Mouse (Mus musculus): Measurements from ENCODE around the gene Ccdc51.

Gene Ccdc51

DNA sequence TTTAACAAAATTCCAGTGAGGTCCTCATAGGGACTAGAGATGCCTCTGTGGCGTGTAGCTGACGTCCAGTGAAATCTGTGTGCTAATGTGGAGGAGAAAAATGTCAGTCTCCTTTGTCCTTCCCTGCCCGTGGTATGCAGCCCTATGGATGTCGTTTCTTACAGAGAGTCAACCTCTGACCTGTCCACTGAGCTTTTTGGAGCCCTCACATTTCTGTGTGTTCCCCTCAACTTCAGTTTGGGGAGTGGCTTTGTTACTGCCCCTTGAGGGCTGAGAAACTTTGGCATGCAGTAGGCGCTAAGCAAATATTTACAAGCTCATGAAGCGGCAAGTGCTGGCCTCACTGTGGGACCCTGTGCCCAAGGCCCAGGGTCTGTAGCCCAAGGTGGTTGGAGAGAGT lies 15.0 kb downstream of the Ccdc51 start:
- DNase-seq, result no peak

- DNase-seq, result no peak
Measured at GRCm38 (mm10) chr9:109097831-109098230, 15.5 kb downstream of the Ccdc51 start.

- DNase-seq, result no peak
Measured at GRCm38 (mm10) chr9:109098366-109098765, 16.1 kb downstream of the Ccdc51 start.

DNA sequence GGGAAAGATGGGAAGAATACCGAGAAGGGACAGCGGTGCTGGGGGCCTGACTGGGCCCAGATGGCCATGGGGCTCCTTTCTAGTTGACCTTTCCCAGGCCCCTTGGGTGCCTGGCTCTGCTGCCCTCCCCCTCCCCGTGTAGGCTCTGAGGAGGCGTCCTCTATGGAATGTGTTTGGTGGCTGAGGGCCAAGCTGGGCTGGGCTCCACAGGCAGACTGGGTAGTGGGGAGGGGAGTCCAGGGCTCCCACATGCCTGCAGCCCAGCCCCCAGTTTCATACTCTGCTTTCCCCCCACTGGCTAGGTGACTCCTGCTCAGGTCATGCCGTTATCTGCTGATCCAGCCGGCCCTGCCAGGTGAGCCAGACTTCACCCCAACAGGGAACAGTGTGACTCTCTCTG lies 16.7 kb downstream of the Ccdc51 start:
- DNase-seq, result no peak

- no peak for DNase-seq
Measured at GRCm38 (mm10) chr9:109100307-109100928, 18.1 kb downstream of the Ccdc51 start.

DNA sequence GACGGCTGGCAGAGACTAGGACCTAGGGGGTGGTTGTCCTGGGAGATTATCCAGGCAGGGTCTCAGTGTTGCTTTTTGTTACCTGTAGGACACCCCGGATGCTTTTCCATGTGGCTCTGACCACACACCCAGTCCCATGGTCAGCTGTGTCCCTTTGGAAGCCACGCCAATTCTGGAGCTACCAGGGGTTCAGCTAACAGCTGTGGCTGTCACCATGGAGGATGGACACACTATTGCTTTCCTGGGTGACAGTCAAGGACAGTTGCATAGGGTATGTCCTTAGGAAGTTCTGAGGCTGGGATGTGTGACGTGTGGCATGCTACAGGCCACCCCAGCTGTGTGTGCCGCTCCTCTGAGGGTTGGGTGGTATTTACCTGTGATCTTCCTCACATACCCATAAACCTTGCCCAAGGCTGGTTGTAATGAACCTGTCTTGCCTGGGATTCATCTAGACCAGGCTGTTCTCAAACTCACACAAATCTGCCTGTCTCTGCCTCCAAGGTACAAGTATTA lies 19.7 kb downstream of the Ccdc51 start:
- no peak for DNase-seq

DNA sequence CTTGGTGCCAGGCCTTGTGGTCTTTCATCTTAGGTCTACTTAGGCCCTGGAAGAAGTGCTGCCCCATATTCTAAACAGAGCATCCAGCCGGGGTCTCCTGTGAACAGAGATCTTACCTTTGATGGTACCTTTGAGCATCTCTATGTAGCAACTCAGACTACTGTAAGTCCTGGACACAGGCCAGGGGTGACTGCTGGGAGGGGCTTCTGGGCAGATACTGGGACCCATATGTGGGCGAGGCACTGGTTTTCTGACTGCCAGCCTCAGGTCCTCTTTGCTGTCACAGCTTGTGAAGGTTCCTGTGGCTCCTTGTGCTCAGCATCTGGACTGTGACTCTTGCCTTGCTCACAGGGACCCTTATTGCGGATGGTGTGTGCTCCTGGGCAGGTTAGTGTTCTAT lies 20.2 kb downstream of the Ccdc51 start:
- DNase-seq, result no peak

DNA sequence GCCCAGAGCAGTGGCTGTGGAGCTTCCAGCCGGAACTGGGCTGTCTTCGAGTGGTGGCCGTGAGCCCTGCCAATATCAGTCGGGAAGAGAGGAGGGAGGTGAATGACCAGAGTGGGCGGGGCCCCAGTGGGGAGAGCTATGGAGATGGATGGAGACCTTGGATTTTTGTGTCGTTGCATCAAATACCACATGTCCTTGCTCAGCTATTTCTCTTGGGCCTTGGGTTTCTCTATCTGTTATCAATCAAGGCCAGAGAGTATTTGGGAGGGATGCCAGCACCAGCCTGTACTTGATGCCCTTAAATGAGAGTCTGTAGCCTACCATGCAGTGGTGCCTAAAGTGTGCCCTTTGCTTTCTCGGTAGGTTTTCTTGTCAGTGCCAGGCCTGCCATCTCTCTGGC lies 21.0 kb downstream of the Ccdc51 start:
- DNase-seq, result no peak

GRCm38 (mm10) chr9:109104083-109104482 lies 21.8 kb downstream of the Ccdc51 start:
- no peak for DNase-seq

GRCm38 (mm10) chr9:109105011-109105410 lies 22.7 kb downstream of the Ccdc51 start:
- DNase-seq, result no peak

DNA sequence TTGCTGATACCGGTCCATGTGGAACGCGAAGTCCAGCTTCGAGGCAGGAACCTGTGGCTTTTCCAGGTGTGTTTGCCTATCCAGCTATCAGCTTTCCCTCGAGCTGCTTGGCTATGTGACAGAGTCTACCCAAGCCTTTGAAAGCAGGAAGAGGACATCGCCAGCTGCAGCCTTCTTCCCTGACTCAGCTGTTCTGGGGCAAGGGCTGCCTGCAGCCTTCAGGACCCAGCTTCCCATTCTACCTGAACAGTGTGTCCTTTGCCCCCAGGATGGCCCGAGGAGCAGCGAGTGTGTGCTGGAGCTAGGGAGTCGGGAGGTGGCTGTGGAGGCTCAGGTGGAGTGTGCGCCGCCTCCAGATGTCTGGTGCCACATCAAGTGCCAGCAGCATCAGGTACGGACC lies 23.4 kb downstream of the Ccdc51 start:
- DNase-seq, result no peak

DNA sequence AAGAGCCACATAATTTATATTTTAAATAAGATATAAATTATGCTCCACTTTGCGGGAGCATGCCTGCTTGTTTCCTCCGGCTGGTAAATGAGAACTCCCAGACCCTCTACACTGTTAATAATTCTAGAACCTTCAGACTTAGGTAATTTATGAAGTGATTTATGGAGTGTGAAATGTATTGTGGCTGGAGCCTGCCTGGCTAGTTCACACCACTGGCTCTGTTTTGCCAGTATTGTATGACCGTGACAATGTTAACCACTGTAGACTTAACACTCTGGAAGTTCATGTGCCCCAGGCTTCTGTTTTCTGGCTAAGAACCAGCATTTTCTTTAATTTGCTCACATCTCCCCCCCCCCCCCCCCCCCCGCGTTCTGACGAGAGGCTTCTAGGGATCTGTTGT lies 25.0 kb downstream of the Ccdc51 start:
- DNase-seq, result no peak

GRCm38 (mm10) chr9:109110240-109110639 lies 27.9 kb downstream of the Ccdc51 start:
- DNase-seq, result no peak

GRCm38 (mm10) chr9:109111101-109111500 lies 28.8 kb downstream of the Ccdc51 start:
- no peak for DNase-seq

- DNase-seq, result no peak
Measured at GRCm38 (mm10) chr9:109111591-109111990, 29.3 kb downstream of the Ccdc51 start.

GRCm38 (mm10) chr9:109113331-109113730 lies 31.0 kb downstream of the Ccdc51 start:
- no peak for DNase-seq

- DNase-seq, result no peak
Measured at GRCm38 (mm10) chr9:109114276-109114675, 32.0 kb downstream of the Ccdc51 start.

DNA sequence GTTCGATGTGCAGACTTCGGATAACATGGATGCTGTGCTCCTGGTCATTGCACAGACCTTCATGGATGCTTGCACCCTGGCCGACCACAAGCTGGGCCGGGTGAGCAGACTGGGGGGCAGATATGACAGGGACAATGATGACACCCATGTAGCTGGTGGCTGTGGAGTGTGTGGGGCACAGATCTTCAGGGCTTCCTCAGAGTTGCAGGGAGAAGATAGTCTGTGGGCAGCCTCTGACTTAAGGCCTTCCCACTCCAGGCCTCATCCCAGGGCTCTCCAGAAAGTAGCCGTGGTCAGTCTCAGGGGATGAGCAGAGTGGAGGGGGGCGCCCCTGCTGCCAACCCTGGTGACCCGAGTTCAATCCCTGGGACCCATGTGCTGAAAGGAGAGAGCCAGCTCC lies 32.6 kb downstream of the Ccdc51 start:
- DNase-seq, result no peak

GRCm38 (mm10) chr9:109116205-109116604 lies 33.9 kb downstream of the Ccdc51 start:
- no peak for DNase-seq

DNA sequence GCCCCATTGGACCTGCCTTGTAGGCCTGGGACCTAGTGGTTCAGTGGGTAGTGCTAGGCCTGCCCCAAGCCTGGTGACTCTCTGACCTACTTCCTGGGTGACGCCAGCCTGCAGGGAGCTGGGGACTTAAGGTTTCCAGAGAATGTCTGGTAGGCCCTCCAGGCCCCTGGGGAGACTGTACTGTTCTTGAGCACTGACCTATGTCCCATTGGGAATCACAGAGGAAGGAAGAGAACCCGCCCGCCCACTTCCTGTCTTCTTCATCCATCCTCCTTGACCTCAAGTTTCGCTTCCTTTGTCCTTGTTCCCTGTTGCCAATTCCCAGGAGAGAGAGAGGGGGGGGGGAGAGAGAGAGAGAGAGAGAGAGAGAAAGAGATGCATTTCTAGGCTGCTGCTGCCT lies 35.8 kb downstream of the Ccdc51 start:
- DNase-seq, result no peak

- no peak for DNase-seq
Measured at GRCm38 (mm10) chr9:109119571-109119970, 37.3 kb downstream of the Ccdc51 start.

- no peak for DNase-seq
Measured at GRCm38 (mm10) chr9:109120956-109121355, 38.7 kb downstream of the Ccdc51 start.

DNA sequence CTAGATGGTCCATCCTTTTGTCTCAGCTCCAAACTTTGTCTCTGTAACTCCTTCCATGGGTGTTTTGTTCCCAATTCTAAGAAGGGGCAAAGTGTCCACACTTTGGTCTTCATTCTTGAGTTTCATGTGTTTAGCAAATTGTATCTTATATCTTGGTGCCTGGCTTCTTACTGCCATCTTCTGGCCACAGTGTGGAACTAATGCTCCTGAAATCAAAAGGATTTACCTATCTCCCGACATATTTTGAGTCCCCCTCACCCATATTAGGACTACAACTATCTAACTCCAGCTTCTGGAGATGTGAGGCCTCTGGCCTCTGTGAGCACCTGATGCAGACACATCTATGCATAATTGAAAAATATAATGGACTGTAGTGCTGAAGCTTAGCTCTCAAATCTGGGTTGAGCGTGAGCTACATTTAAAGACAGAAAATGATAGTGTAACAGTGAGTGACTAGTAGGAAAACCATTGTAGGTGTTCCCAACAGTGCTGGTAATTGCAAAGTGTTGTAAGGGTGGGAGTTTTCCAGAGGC lies 40.3 kb downstream of the Ccdc51 start:
- peak in 1 of 2 experiments; percentile 39 for DNase-seq

GRCm38 (mm10) chr9:109123266-109123665 lies 41.0 kb downstream of the Ccdc51 start:
- no peak for DNase-seq

DNA sequence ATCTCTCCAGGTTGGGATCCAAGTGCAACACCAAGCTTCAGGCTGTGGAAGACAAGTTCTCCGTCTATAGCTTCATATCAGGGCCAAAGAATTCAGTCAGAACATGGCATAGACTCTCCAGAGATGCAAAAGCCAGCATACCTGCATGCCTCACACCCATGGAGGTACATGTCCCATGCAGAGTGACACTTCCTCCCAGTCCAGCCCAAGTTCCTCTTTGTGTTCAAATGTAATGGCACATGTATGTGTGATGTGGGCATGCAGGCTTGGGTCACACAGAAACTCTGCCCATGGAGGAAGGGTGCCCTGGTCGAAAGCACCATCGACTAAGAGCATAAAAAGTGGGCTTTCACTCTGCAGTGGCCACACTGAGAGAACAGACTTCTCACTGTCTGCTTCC lies 41.9 kb downstream of the Ccdc51 start:
- no peak for DNase-seq
